Mouse (Mus musculus) cerebellum, adult (tissue): ENCODE data around the gene Efna1.

Experiments used
- ATAC-seq: cut with Nextera tagmentation; 2 replicates; pipeline ENCODE4 v1.9.2; 2017; ENCODE audit warnings: mild to moderate bottlenecking, moderate library complexity, mixed read lengths; ENCODE audit not compliant: insufficient number of reproducible peaks, low FRiP score, low TSS enrichment

Gene Efna1

GRCm38 (mm10) chr3:89281579-89282290 is 793 bp upstream of the Efna1 start:
- no peak for ATAC-seq

DNA sequence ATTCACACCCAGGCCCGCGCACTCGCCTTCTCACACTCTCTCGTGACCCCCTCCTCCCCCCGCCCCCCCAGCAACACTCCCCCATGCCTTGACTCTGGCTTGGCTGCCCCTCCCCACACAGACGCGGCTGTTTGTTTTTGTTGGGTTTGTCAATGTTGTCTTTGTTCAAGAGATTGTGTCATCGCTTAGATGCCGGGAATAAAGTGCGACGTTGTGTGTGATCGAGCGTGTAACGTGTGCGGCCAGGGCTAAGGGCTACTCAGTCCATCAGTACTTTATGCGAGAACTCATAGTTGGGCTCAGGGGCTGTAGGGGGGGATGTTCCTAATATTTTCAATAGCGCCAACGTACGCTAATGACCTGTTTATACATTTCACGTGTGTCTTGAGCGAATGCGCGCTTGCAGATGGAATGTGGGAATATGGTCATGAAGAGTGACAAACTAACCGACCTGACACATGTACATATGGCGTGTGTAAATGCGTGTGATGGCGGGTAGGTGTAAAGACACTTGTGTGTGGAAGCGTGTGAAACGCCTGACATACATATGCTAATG is 814 bp downstream of the Efna1 start:
- ATAC-seq: 0 out of 2 replicates have a peak, but pooled peaks have one; percentile 0

- peak; percentile 71 for ATAC-seq
Observed at GRCm38 (mm10) chr3:89279153-89279890, 1.6 kb downstream of the Efna1 start.

DNA sequence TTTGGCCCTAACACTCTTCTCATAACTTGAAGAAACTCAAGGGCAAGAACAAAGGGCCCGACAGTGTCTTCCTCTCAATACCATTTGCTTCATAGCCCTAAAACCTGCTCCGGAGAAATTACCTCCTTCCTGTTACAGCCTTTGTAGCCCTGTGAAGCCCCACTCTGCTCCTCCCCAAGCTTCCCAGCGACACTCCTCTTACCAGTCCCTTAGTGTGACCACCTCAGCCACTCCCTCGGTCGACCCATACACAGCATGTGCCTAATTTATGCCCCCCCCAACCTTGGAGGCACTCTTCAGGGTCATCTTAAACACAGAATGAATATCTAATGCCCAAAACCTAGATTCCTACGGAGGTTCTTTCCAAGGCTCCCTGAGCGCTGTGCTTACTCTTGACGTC is 2.3 kb downstream of the Efna1 start:
- no peak for ATAC-seq

DNA sequence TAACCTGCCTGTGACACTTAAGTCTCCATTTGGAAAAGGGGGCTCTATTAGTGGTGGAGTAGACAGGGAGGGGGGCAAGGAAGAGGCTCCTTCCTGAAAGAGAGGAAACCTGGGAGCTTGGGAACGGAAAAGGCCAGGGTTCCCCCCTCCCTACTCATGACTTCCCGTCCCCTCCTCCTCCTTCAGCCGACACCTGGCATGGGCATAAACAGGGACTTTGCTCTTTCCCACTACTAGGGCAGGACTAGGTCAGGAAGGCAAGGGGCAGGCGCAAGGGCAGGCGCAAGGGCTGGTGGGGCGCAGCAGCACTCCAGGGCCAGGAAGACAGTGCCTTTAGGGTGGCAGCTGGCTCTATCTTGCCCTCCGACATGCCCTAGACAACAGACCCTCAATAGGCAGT is 2.8 kb downstream of the Efna1 start:
- ATAC-seq: no peak

- no peak for ATAC-seq
Observed at GRCm38 (mm10) chr3:89277281-89278021, 3.5 kb downstream of the Efna1 start.

GRCm38 (mm10) chr3:89276061-89276460 is 4.9 kb downstream of the Efna1 start:
- ATAC-seq: no peak

DNA sequence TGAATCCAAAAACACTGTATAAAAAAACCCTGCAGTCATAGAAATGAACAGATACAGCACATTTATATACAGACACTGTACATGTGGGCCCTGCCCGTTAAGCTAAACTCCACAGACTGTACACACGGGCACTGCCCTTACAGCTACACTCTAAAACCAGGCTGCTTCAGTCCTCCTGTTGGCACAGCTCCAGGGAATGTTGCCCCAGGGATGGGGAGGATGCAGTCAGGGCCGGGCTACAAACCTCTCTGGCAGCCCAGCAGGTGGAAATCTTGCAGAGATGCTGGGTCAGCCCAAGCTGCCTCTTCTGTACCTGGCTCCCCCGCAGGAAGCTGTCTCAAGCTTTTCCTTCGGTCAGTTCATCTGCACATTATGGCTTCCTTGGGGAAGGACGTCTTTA is 9.2 kb downstream of the Efna1 start:
- ATAC-seq: no peak

DNA sequence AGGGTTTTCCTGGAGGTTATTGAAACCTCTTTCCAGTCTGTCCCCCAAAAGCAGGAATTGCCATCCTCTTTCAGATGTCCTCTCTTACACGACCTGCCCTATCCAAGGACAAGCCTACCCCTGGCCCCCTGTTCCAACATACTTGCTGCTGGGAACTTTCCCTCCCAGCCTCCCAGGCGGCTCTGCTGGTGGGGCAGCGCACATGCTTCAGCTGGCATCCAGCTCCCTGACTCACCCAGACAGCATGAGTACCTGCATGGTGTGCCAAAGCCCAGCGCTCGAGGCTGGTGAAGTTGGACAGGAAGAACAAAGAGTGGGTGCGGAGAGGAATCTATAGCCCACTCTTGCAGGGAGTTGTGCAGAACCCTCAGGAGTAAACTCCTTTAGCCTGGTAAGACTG is 10.1 kb downstream of the Efna1 start:
- ATAC-seq: no peak

DNA sequence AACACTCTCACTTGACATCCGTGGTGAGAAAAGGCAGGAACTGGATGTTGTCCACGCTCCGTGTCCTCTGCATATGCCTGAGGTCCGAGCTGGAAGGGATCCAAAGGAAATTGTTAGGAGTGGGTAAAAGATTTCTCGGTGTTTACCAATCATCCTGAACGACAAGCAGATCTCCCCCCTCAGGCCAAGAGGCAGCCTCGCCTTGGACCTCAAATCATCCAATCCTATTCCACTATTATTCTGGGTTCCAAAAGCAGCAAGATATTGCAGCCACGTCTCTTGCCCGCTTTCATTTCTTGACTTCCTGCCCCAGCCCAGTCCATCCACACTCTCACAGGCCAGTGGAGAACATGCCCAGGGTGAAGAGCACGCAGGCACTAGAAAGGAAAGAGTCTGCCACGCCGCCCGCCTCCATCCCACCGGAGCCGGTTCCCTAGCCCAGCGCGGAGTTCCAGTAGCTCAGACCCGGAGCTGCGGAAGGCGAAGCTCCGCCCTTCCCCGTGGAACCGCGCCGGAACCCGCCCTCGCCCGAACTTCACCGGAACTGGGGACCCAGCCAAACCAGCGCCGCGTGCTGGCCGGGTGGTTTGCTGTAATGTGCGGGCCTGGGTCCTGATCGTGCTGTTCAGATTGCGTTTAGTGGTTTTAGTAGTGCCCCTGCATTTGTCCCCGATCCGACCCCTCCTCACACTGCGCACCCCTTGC is 10.7 kb downstream of the Efna1 start, which contains the start of gene Slc50a1:
Gene Slc50a1 (minus strand): TSS at position 520 of the 705 bp plus-strand sequence.
- ATAC-seq: peak; percentile 69

- no peak for ATAC-seq
Observed at GRCm38 (mm10) chr3:89268916-89269315, 12.0 kb downstream of the Efna1 start.

DNA sequence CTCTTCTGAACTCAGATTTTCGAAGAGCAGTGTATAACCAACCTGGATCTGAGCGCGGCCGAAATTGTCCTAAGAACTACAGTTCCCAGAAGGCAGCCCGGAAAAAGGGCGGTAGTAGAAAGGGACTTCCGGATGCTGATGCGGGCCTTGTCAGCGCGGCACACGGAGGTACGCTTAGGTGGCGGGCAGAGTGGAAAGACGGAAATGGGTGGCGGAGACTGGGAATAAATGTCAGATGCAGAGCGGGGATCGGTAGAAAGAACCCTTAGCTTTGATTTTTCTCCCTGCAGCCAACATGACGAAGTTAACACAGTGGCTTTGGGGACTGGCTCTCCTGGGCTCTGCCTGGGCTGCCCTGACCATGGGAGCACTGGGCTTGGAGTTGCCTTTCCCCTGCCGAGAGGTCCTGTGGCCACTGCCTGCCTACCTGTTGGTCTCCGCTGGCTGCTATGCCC is 14.5 kb downstream of the Efna1 start:
- ATAC-seq: peak; percentile 91

GRCm38 (mm10) chr3:89262417-89262816 is 18.5 kb downstream of the Efna1 start:
- no peak for ATAC-seq

DNA sequence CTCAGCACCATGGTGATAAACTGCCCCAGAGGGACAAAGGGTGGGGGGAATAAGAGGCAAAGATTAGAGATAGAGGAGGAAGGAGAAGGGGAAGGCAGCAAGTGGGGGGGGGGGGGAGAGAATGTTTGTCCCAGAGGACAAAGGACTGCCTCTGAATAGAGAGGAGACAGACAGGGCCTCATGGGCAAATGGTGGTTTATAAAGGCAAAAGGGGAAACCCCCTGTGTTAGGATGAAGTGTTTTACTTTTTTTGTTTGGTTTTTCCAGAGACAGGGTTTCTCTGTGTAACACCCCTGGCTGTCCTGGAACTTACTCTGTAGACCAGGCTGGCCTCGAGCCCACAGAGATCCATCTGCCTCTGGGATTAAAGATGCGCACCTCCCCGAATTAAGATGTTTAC is 20.7 kb downstream of the Efna1 start:
- no peak for ATAC-seq

GRCm38 (mm10) chr3:89259076-89259475 is 21.9 kb downstream of the Efna1 start, which contains the start of gene Dpm3:
TSS of gene Dpm3 (plus strand) at chr3:89259358.
- ATAC-seq: no peak

DNA sequence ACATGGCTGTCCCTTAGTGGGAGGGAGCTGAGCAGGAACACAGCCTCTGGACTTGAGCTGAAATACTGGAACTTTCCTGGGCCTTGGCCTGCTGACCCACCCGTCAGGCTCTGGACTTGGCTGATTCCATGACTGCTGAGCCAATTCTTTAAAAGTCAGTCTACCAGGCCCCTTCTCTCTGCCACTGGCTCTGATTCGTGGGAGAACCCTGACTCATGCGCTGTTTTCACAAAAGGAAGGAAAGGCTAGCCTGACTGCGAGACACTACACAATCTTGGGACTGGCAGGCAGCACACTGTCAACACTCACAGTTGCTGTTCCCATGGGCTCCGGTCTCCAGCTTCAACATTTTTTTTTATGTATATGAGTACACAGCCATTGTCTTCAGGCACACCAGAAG is 24.8 kb downstream of the Efna1 start:
- no peak for ATAC-seq

DNA sequence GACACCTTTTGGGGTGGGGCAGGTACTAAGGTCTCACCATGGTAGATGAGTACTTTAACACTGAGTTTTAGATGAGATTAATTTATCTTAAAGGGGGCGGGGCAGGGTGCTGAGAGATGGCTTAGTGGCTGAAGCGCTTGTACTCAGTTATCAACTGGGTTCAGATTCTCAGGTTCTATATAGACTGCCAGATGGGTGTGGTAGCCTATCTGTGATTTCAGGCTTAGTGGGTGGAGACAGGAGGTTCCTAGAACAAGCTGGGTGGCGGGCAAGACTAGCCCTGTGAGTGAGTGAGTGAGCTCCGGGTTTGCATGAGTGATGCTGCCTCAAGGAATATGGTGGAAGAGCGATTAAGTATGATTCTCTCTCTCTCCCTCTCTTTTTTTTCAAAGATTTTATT is 25.9 kb downstream of the Efna1 start:
- ATAC-seq: no peak

DNA sequence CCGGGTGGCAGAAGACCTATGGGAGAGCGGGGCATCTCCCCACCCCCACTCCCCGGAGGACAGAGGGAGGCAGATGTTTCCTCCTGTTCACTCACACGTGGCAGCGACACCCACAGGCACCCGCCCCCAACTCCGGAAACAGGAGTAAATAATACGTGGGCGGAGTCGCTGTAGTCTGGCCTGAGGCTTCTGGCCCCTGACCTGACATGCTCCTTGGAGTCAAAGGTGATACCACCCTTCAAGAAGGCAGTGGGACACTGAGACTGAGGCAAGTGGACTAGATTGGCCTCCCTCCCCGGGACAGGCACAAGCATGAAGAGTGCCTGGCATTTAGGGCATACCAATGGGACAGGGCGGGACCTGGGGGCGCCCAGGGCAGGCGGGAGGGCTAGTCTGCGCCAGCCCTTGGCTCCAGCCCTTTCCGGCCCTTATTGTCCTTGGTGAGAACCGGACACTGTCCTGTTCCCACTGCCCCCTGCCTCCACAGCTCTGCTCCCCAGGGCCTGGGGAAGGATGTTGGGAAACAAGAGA is 29.5 kb downstream of the Efna1 start:
- no peak for ATAC-seq

- ATAC-seq: no peak
Observed at GRCm38 (mm10) chr3:89250435-89251040, 30.4 kb downstream of the Efna1 start.
